ENCODE assay signal across 8 mouse cellular contexts in genomic region chr15:98880978-98881655, GRCm38 (mm10). TPM values are rescaled to one million over a fixed set of nuclear protein-coding genes. Genes with fewer than 3 reads are reported as not detected.
DNase-seq lines count a peak whose midpoint lies in the region; ATAC-seq lines count a peak whose summit lies in the region.

No protein-coding gene starts in this region.

- peak; percentile 96 for ATAC-seq in hindbrain, embryonic 14.5 days (ENCODE audit: low FRiP score)

- DNase-seq in T-cell, adult 2 months (ENCODE audit: low spot score), result peak; percentile 95
- peak; percentile 94 for DNase-seq in cerebellum, postnatal 25 days
- DNase-seq in frontal cortex, postnatal 25 days (ENCODE audit: low spot score in 2 of 2), result peak; percentile 71 to 77
- peak; percentile 90 for DNase-seq in hindbrain, embryonic 14.5 days (ENCODE audit: low spot score)
- DNase-seq in left cerebral cortex, adult 11 months (ENCODE audit: low spot score), result peak; percentile 90
- peak; percentile 91 to 96 for DNase-seq in lung, postnatal 4 days
- DNase-seq in retina, postnatal 7 days (ENCODE audit: low read depth, low spot score), result peak; percentile 91
- peak; percentile 92 for DNase-seq in urinary bladder, postnatal 14 days (ENCODE audit: low spot score)

- H3K9me3 ChIP-seq in hindbrain, embryonic 14.5 days (ENCODE audit: control insufficient read depth, low read length), result no peaks in the 10 kb centered on the region

- peak overlapping the region; percentile 52 for H3K4me3 ChIP-seq in hindbrain, embryonic 14.5 days (replicated peaks; ENCODE audit: low read length)

- no peaks in the 10 kb centered on the region for H3K27me3 ChIP-seq in hindbrain, embryonic 14.5 days (ENCODE audit: control insufficient read depth, insufficient read depth, low read length)

- peak overlapping the region; percentile 68 for H3K27ac ChIP-seq in hindbrain, embryonic 14.5 days

- H3K36me3 ChIP-seq in hindbrain, embryonic 14.5 days (replicated peaks; ENCODE audit: control insufficient read depth, insufficient read depth), result peaks cover 7% of the 10 kb centered on the region; the same call in 1 of the 2 replicates

- WGBS in hindbrain, embryonic 14.5 days, result 0% methylated on average over 47 of the region's 48 CpGs

- H3K4me2 ChIP-seq in hindbrain, embryonic 14.5 days (replicated peaks), result peak overlapping the region; percentile 55

- peaks cover 10% of the 10 kb centered on the region for H3K4me1 ChIP-seq in hindbrain, embryonic 14.5 days (replicated peaks; ENCODE audit: control insufficient read depth, insufficient read depth, low read length)

- H3K9ac ChIP-seq in hindbrain, embryonic 14.5 days, result peak overlapping the region; percentile 63

RNA-seq across cellular contexts. Expression of gene Kmt2d, which starts 10.1 kb away (rescaled TPM):
- 12.9 and 14.9 TPM in 2 replicates for polyA plus RNA-seq in hindbrain, embryonic 14.5 days (2014; fragmentation: Nextera tagmentation; extraction: Ambion mirVana)

RNA-seq across cellular contexts. Expression of gene Rhebl1, which starts 13.2 kb away (rescaled TPM):
- 19.4 and 19.8 TPM in 2 replicates for polyA plus RNA-seq in hindbrain, embryonic 14.5 days (2014; fragmentation: Nextera tagmentation; extraction: Ambion mirVana)

RNA-seq across cellular contexts. Expression of gene Dhh, which starts 17.2 kb away (rescaled TPM):
- 1.1 and 1.4 TPM in 2 replicates for polyA plus RNA-seq in hindbrain, embryonic 14.5 days (2014; fragmentation: Nextera tagmentation; extraction: Ambion mirVana)

RNA-seq across cellular contexts. Expression of gene Lmbr1l, which starts 36.9 kb away (rescaled TPM):
- polyA plus RNA-seq in hindbrain, embryonic 14.5 days (2014; fragmentation: Nextera tagmentation; extraction: Ambion mirVana), result 6.4 and 8.1 TPM in 2 replicates

RNA-seq across cellular contexts. Expression of gene Prkag1, which starts 49.8 kb away (rescaled TPM):
- 59.0 and 65.3 TPM in 2 replicates for polyA plus RNA-seq in hindbrain, embryonic 14.5 days (2014; fragmentation: Nextera tagmentation; extraction: Ambion mirVana)

Comparison
In these comparisons a context has a peak if more than half of its experiments do, and no peak if none do; other contexts are left out.
1. Peak in every context shown above with its lines: DNase-seq, ATAC-seq, H3K4me3 ChIP-seq and H3K27ac ChIP-seq.